Mouse (Mus musculus) adrenal gland, postnatal 36 days (tissue): ENCODE results near the gene Phactr3. TPM values are rescaled to one million over a fixed set of nuclear protein-coding genes. Genes with fewer than 3 reads are reported as not detected.

Source experiments
- DNase-seq, 2 experiments: peaks; one replicate each; pipeline ENCODE4 v3.0.0; 2021; ENCODE audit warnings: mixed read lengths in 1 of 2
- total RNA-seq, 2 experiments: library from RNA; stranded (reverse); gene quantifications; 2 replicates each; pipeline ENCODE4 v1.2.3; 2021

Phactr3 gene
- total RNA-seq, 2 experiments from 2014 or later: 0.30 to 2.2 TPM

- no peak for DNase-seq
Observed at GRCm38 (mm10) chr2:178193445-178193844, 74.7 kb downstream of the Phactr3 start.

GRCm38 (mm10) chr2:178194908-178195307 lies 76.1 kb downstream of the Phactr3 start:
- no peak for DNase-seq

- no peak for DNase-seq
Observed at GRCm38 (mm10) chr2:178196038-178196437, 77.3 kb downstream of the Phactr3 start.

- DNase-seq: no peak
Observed at GRCm38 (mm10) chr2:178197542-178197941, 78.8 kb downstream of the Phactr3 start.

GRCm38 (mm10) chr2:178204455-178204854 lies 85.7 kb downstream of the Phactr3 start:
- no peak for DNase-seq

GRCm38 (mm10) chr2:178208186-178208600 lies 89.4 kb downstream of the Phactr3 start:
- DNase-seq: no peak

- DNase-seq: no peak
Observed at GRCm38 (mm10) chr2:178213826-178214225, 95.1 kb downstream of the Phactr3 start.

- no peak for DNase-seq
Observed at GRCm38 (mm10) chr2:178214531-178214930, 95.8 kb downstream of the Phactr3 start.

GRCm38 (mm10) chr2:178218461-178218860 lies 99.7 kb downstream of the Phactr3 start:
- DNase-seq: no peak

- no peak for DNase-seq
Observed at GRCm38 (mm10) chr2:178219454-178220147, 100.8 kb downstream of the Phactr3 start.

- no peak for DNase-seq
Observed at GRCm38 (mm10) chr2:178220148-178220717, 101.5 kb downstream of the Phactr3 start.

GRCm38 (mm10) chr2:178221003-178221402 lies 102.2 kb downstream of the Phactr3 start:
- DNase-seq: no peak

GRCm38 (mm10) chr2:178229231-178229630 lies 110.5 kb downstream of the Phactr3 start:
- DNase-seq: no peak

GRCm38 (mm10) chr2:178233487-178233886 lies 114.7 kb downstream of the Phactr3 start:
- DNase-seq: no peak

GRCm38 (mm10) chr2:178237056-178237455 lies 118.3 kb downstream of the Phactr3 start:
- DNase-seq: no peak

GRCm38 (mm10) chr2:178238503-178238902 lies 119.7 kb downstream of the Phactr3 start:
- no peak for DNase-seq

- no peak for DNase-seq
Observed at GRCm38 (mm10) chr2:178240886-178241285, 122.1 kb downstream of the Phactr3 start.

- DNase-seq: no peak
Observed at GRCm38 (mm10) chr2:178241374-178241773, 122.6 kb downstream of the Phactr3 start.

GRCm38 (mm10) chr2:178242996-178243395 lies 124.2 kb downstream of the Phactr3 start:
- no peak for DNase-seq

GRCm38 (mm10) chr2:178244866-178245265 lies 126.1 kb downstream of the Phactr3 start:
- DNase-seq: no peak

GRCm38 (mm10) chr2:178245841-178246240 lies 127.1 kb downstream of the Phactr3 start:
- DNase-seq: no peak

GRCm38 (mm10) chr2:178246767-178247166 lies 128.0 kb downstream of the Phactr3 start:
- DNase-seq: no peak

- DNase-seq: no peak
Observed at GRCm38 (mm10) chr2:178247274-178247673, 128.5 kb downstream of the Phactr3 start.
